Mouse (Mus musculus): ENCODE results near the gene Lrriq3. TPM values are rescaled to one million over a fixed set of nuclear protein-coding genes. Genes with fewer than 3 reads are reported as not detected.

Gene Lrriq3
- 0.37 TPM in 1 of 2 replicates, not detected in the other for polyA plus RNA-seq (2012; ENCODE audit: insufficient read depth, low replicate concordance)

DNA sequence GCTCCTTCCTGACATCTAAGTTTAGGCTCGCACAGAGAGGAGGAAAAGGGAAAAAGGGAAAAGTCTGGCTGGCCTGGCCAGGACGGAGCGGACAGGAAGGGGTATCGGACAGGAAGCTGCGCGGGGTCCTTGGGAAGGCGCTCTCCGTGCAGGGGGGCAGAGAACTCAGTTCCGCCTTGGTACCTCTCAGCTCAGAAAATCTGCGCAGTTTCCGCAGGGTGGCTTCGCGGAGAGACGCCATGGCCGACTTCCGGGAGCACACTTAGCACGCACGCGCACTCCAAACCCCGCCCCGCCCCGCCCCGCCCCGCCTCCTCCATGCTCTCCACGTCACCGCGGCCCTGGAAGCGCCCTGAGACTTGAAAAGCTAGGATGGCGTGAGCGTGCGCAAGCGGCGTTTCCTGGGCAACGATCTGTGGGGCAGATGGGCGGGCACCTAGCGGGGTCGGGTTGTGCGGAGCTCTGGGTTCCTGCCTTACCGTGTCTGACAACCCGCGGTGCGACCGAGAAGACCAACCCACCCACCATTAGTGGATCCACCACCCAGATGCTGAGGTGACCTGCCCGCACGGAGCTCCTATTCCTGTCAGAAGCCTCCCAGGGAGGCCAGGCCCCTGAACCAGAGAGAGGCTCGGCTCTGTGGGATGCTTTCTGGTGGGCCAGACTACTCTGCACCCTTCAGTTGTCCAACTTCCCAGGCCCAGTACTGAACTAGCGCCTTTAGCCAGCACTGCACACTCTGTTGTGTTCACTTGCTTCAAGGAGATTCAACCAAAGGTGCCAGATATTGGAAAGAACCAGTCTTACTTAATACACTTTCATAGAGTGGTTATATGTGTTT, at the start of gene Lrriq3, which contains the start of gene Fpgt:
Lrriq3 (plus strand) TSS at position 319 of the 841 bp plus-strand sequence.
Fpgt (minus strand) TSS at position 288 of the 841 bp plus-strand sequence.
- no peaks in the 10 kb centered on the region for H3K9me3 ChIP-seq
- peaks cover 10% of the 10 kb centered on the region for H3K4me1 ChIP-seq
- peak within 1 kb of the TSS; percentile 95 for H3K4me3 ChIP-seq (replicated peaks)
- TF ChIP-seq GATA1 (IDR thresholded peaks at IDR 0.05; ENCODE audit: borderline replicate concordance, low read length) (no peak), FLI1 (IDR thresholded peaks at IDR 0.05; ENCODE audit: low read length) (peak; percentile 12; the same call in 1 of the 2 replicates)
- H3K36me3 ChIP-seq (replicated peaks; ENCODE audit: low read length): peaks cover 29% of the 10 kb centered on the region
- H3K27me3 ChIP-seq (replicated peaks): no peaks in the 10 kb centered on the region

DNA sequence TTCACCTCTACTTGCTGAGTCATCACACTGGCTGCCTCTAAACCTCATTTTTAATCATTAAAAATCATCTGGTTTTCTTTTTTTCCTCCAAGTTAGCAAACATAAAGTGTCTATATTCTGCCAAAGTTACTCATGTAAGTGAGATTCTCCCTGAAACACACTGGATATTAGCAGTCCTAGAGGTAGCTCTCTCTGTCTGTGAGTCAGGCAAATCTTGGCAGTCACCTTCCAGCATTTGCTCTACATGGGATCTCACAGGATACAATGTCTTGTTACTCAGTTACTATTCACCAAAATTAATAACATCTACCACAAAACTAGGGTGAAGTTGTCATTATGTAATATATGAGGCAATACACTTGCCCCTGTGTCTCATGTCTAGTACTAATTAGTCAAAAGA, 41.2 kb upstream of the Lrriq3 start:
- no peaks in the 10 kb centered on the region; the same call in 1 of the 2 replicates for H3K9me3 ChIP-seq
- TF ChIP-seq GATA1 (IDR thresholded peaks at IDR 0.05; ENCODE audit: borderline replicate concordance, low read length): no peak
- TF ChIP-seq FLI1 (IDR thresholded peaks at IDR 0.05; ENCODE audit: low read length): no peak
- no peaks in the 10 kb centered on the region for H3K27me3 ChIP-seq (replicated peaks)
- no peaks in the 10 kb centered on the region for H3K4me1 ChIP-seq
- H3K36me3 ChIP-seq (replicated peaks; ENCODE audit: low read length): no peaks in the 10 kb centered on the region
- H3K4me3 ChIP-seq (replicated peaks): no peak overlapping the region

DNA sequence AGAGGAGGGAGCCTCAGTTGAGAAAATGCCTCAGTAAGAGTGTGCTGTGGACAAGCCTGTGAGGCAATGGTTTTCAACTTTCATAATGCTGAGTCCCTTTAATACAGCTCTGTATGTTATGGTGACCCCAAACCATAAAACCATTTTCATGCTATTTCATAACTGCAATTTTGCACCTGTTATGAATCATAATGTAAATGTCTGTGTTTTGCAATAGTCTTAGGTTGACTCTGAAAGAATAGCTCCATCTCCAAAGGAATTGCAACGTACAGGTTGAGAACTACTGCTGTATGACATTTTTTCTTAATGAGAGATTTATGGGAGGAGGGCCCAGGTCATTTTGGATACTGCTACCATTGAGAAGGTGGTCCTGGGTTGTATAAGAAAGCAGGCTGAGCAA, 40.0 kb upstream of the Lrriq3 start:
- no peaks in the 10 kb centered on the region for H3K36me3 ChIP-seq (replicated peaks; ENCODE audit: low read length)

DNA sequence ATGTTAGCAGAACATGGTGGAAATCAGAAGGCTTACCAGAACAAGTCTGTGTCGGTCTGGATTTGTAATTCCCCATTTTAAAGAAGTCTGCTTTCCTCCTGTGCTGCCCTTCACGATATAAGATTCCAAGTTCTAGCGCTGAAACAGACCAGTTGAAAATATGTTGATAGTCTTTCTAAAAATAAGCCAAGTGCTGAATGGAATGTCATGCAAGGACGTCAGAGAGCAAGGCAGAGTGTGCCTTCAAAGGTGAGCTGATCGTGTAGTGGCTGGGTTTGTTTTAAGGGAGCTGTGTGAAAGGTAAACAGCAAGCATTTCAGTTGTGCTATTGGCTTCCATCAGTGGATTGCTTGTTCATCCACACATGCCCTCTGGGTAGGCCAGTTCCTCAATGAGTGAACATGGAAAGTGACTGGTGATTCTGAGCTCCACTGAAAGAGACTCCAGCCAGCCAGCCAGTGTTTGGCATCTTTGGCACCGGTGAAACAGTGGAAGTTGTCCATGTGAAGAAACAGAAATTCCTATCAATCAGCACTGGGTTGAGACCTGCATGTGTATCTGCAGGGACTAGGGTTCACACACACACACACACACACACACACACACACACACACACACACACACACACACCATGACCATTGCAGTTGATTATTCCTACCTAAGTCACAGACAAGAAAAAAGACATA, 37.9 kb upstream of the Lrriq3 start, which contains the start of gene Tnni3k:
Tnni3k (minus strand) TSS at position 177 of the 686 bp plus-strand sequence.
- no peaks in the 10 kb centered on the region for H3K27me3 ChIP-seq (replicated peaks)
- H3K4me3 ChIP-seq (replicated peaks): no peak within 1 kb of the TSS
- H3K4me1 ChIP-seq: no peaks in the 10 kb centered on the region
- H3K36me3 ChIP-seq (replicated peaks; ENCODE audit: low read length): no peaks in the 10 kb centered on the region
- TF ChIP-seq GATA1 (IDR thresholded peaks at IDR 0.05; ENCODE audit: borderline replicate concordance, low read length): no peak
- TF ChIP-seq FLI1 (IDR thresholded peaks at IDR 0.05; ENCODE audit: low read length): no peak
- H3K9me3 ChIP-seq: no peaks in the 10 kb centered on the region

More for the DNA sequence above, 40.0 kb upstream of the Lrriq3 start:
- H3K4me3 ChIP-seq (replicated peaks): no peak overlapping the region
- no peak for TF ChIP-seq FLI1 (IDR thresholded peaks at IDR 0.05; ENCODE audit: low read length)
- TF ChIP-seq GATA1 (IDR thresholded peaks at IDR 0.05; ENCODE audit: borderline replicate concordance, low read length): no peak
- H3K27me3 ChIP-seq (replicated peaks): no peaks in the 10 kb centered on the region
- H3K9me3 ChIP-seq: no peaks in the 10 kb centered on the region; the same call in 1 of the 2 replicates
- no peaks in the 10 kb centered on the region for H3K4me1 ChIP-seq

DNA sequence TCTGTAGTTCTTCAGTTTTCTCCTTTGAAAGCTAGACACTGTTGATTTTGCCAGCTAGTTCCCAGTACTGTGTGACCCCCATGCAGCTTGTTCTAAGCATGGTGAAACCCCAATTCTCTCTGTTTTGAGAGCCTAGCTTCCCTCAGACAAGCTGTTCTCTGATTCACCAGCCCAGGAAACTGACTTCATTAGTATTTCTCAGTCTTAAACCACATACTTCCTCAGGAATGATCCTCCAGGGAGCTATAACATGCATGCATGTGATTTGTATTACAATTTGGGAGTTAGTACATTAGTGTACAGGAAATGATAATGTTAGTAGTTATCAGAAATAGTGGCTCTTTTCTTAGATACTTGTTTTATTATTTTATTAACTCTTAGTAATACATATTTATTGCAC, 36.6 kb upstream of the Lrriq3 start:
- no peaks in the 10 kb centered on the region for H3K27me3 ChIP-seq (replicated peaks)
- TF ChIP-seq GATA1 (IDR thresholded peaks at IDR 0.05; ENCODE audit: borderline replicate concordance, low read length) (no peak), FLI1 (IDR thresholded peaks at IDR 0.05; ENCODE audit: low read length) (no peak)
- no peaks in the 10 kb centered on the region for H3K9me3 ChIP-seq
- H3K4me1 ChIP-seq: no peaks in the 10 kb centered on the region
- no peak overlapping the region for H3K4me3 ChIP-seq (replicated peaks)
- no peaks in the 10 kb centered on the region for H3K36me3 ChIP-seq (replicated peaks; ENCODE audit: low read length)

DNA sequence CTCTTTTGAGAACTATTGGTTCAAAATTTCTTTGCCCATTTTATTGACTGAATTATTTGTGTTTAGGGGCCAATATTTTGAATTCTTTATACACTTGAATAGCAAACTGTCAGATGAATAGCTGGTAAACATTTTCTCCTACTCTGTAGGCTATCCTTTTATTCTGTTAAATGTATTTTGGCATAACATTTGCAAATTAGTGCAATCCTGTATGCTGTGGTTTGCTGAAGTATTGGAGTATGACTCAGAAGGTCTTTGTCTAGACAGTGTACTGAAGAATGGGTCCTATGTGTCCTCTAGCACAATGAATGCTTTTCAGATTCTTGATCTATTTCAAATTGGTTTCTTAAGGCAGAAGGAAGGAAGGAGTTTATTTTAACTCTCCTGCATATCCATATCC, 35.7 kb upstream of the Lrriq3 start:
- H3K27me3 ChIP-seq (replicated peaks): no peaks in the 10 kb centered on the region
- no peak overlapping the region for H3K4me3 ChIP-seq (replicated peaks)
- no peaks in the 10 kb centered on the region for H3K9me3 ChIP-seq
- H3K36me3 ChIP-seq (replicated peaks; ENCODE audit: low read length): no peaks in the 10 kb centered on the region
- H3K4me1 ChIP-seq: no peaks in the 10 kb centered on the region
- TF ChIP-seq GATA1 (IDR thresholded peaks at IDR 0.05; ENCODE audit: borderline replicate concordance, low read length) (no peak), FLI1 (IDR thresholded peaks at IDR 0.05; ENCODE audit: low read length) (no peak)

DNA sequence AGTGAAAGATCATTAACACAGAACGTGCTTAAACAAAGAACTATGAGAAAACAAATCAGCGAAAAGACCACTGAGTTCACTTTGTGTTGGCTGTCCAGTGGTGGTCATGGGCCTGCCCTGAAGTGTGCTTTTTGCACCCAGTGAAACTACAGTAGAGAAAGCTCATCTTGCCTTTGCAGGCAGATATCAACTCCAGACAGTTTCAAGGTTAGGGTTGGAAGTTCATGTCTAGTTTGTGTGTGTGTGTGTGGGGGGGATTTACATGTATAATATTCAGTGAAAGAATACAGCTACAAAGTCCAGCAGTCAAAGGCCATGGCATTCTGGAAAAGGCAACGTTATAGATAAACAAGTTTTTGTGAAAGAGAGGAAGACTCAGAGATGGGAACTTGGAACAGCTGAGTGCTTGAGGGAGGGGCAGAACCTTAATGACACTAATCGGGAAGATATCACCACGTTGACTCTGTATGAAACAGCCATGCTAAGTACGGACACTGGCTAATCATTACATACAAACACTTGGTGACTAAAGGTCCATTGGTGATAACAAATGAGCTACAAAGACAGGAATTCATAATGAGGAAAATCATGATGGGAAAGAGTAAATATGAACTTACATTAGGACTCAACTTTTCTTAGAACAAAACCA, 34.3 kb upstream of the Lrriq3 start:
- Histone ChIP-seq H3K9me3 (no peaks in the 10 kb centered on the region), H3K4me3 (replicated peaks) (no peak overlapping the region), H3K27me3 (replicated peaks) (no peaks in the 10 kb centered on the region), H3K36me3 (replicated peaks; ENCODE audit: low read length) (no peaks in the 10 kb centered on the region), H3K4me1 (no peaks in the 10 kb centered on the region)
- no peak for TF ChIP-seq GATA1 (IDR thresholded peaks at IDR 0.05; ENCODE audit: borderline replicate concordance, low read length)
- no peak for TF ChIP-seq FLI1 (IDR thresholded peaks at IDR 0.05; ENCODE audit: low read length)

DNA sequence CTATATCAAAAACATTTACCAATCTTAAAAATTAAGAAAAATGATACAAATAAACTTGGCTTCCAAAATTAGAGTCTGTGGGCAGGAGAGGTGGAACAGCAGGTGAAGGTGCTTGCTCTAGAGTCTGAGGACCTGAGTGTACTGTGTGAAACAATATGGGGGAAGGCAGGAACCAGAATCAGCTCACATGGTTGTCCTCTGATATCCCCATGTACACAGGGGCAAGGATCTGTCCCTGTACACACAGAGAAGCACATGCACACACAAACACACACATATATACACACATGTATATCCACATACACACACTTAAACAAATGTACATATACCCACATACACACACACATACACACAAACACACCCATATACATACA, 33.8 kb upstream of the Lrriq3 start:
- no peaks in the 10 kb centered on the region for H3K4me1 ChIP-seq
- TF ChIP-seq GATA1 (IDR thresholded peaks at IDR 0.05; ENCODE audit: borderline replicate concordance, low read length) (no peak), FLI1 (IDR thresholded peaks at IDR 0.05; ENCODE audit: low read length) (no peak)
- H3K4me3 ChIP-seq (replicated peaks): no peak overlapping the region
- H3K36me3 ChIP-seq (replicated peaks; ENCODE audit: low read length): no peaks in the 10 kb centered on the region
- no peaks in the 10 kb centered on the region for H3K27me3 ChIP-seq (replicated peaks)
- H3K9me3 ChIP-seq: no peaks in the 10 kb centered on the region

DNA sequence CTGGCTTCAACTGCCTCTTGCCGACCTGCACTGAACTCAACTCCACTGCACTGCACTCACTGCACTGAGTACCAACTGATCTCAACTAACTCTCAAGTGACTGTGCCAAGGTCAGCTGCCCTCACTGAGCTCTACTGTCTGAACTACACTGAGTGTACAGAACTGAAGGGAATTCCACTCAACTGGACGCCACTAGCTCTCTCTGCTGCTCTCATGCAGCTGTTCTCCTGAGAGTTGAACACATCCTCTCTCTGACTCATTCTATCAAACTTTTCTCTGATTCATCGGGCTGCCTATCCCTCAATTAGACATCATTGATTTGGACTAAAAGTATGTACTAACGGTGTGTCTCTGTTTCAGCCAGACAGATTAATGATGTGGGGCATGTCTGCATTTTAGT, 15.3 kb upstream of the Lrriq3 start:
- Histone ChIP-seq H3K36me3 (replicated peaks; ENCODE audit: low read length) (no peaks in the 10 kb centered on the region), H3K4me1 (no peaks in the 10 kb centered on the region), H3K9me3 (peaks cover 3% of the 10 kb centered on the region; the same call in 1 of the 2 replicates), H3K4me3 (replicated peaks) (no peak overlapping the region), H3K27me3 (replicated peaks) (peaks cover 2% of the 10 kb centered on the region)
- TF ChIP-seq FLI1 (IDR thresholded peaks at IDR 0.05; ENCODE audit: low read length): no peak
- TF ChIP-seq GATA1 (IDR thresholded peaks at IDR 0.05; ENCODE audit: borderline replicate concordance, low read length): no peak

Data from megakaryocyte, embryonic 14.5 days (primary cell).